Mouse (Mus musculus): Measurements from ENCODE around the gene Kif21a. TPM values are rescaled to one million over a fixed set of nuclear protein-coding genes. Genes with fewer than 3 reads are reported as not detected.

Kif21a gene
- under 1 TPM; 0.23 TPM for polyA plus RNA-seq (2017; shearing (Covaris generic))

DNA sequence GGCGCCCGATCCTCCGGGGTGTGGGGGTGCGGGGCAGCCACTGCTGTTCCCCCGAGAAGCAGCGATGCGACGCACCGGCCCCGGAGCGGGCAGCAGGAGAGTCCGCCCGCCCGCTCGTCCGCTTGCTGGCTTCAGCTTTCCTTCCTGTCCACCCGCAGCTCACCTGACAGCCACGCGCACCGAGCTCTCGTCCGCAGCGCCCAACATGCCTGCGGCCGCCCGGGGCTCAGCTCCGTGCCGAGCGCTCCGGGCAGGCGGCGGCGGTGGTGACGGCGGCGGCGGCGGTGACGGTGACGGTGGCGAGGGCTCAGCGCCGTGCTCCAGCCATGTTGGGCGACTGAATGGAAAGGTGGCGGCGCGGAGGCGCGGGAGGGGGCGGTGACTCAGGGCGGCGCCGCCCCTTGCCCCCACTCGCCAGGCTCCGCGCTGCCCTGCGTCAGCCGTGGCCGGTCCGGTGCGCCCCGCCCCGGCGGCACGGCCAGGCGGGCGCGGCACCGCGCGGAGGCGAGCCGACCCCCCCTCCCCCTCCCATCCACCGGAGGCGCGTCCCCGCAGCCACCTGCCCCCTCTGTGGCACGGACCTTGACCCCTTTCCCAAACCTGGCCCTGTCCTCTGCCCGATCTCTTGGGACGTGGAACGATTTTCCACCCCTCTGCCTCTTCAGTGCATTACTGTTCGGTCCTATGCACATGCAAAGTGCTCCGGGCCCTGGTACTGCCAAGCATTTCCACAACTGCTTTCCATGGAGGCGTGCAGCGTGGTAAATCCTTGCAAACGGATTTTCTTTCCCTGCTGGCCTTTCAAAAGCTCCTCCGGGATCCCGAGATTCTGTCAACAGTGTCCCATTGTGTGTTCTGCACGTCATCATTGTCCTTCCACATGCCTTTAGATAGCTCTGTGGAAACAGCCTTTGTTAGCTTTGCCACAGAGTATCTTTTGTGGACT is at the start of gene Kif21a:
Gene Kif21a (minus strand): TSS at position 453 of the 946 bp plus-strand sequence.

Other genes starting within 250 kb of the Kif21a start
- under 1 TPM; 0.11 to 0.95 TPM for gene Abcd2, start 141.9 kb upstream of the Kif21a start, polyA plus RNA-seq (2017; shearing (Covaris generic))
- gene CN725425, start 149.5 kb upstream of the Kif21a start, polyA plus RNA-seq (2017; shearing (Covaris generic)) = under 1 TPM in 1 of 2 experiments, not detected in 1; 0.43 TPM